Mouse (Mus musculus) fat pad, adult 2 months (tissue): ENCODE measurements at regions not wholly inside any gene's neighbourhood (a gene's known extent, or its start where the extent isn't known, plus 50 kb on each side); places are given as distances from the start of the nearest gene placed in this dataset.

ENCODE experiments used
- DNase-seq: peaks from one replicate; pipeline ENCODE4 v3.0.0-alpha.2; 2011; ENCODE audit warnings: low read depth, low spot score; ENCODE audit errors: extremely low read depth

- no peak for DNase-seq
These were observed 97.1 kb upstream of the Tbc1d2b start for GRCm38 (mm10) chr9:90367745-90368144.

DNA sequence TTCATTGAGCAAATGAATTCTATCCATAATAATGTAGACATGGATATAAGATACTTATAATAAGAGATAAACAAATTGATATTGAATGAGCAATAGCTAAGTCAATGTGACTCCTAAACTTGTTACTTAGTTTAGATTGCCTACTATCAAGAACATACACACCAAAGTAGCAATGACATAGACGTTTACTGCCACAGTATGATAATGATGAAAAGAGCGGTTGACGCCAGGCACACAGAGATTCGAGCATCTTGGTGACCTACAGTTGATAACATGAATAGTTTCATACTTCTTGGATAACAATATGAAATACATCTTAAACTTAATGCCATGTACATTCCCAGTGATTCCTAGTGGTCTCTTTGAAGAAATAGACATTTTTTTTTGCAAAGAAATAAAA, 55.9 kb upstream of the Tbc1d2b start:
- no peak for DNase-seq
